Mouse (Mus musculus) cerebellum, adult 2 months (tissue): Measurements from ENCODE around the gene Aff3. TPM values are rescaled to one million over a fixed set of nuclear protein-coding genes. Genes with fewer than 3 reads are reported as not detected.

Experiments used
- DNase-seq, 2 experiments: peaks; one replicate each; pipeline ENCODE4 v3.0.0; 2021
- H3K27ac ChIP-seq: fragments of 200-500 bp; 2 replicates; pipeline ENCODE4 v1.5.1; 2012; ENCODE audit warnings: low read length, control low read depth, inconsistent platforms; ENCODE audit not compliant: insufficient read depth
- H3K27me3 ChIP-seq: fragments of 200-500 bp; 2 replicates; pipeline ENCODE4 v1.6.1; 2012; ENCODE audit warnings: inconsistent platforms, mild to moderate bottlenecking, low read length, moderate library complexity; ENCODE audit not compliant: control insufficient read depth, insufficient read depth
- H3K4me1 ChIP-seq: fragments of 200-500 bp; 2 replicates; pipeline ENCODE4 v1.6.1; 2011; ENCODE audit warnings: low read length; ENCODE audit not compliant: control insufficient read depth, insufficient read depth
- H3K4me3 ChIP-seq: fragments of 200-500 bp; replicated peaks from 2 replicates; pipeline ENCODE3; 2011; ENCODE audit warnings: mild to moderate bottlenecking, low read depth, low read length, control low read depth; ENCODE audit not compliant: insufficient read depth
- CTCF ChIP-seq: fragments of 200-500 bp; IDR thresholded peaks from 2 replicates; pipeline ENCODE4 v1.5.1; 2011; ENCODE audit warnings: low read depth, mild to moderate bottlenecking, control low read depth, low read length, moderate library complexity, borderline replicate concordance; ENCODE audit not compliant: insufficient read depth
- POLR2A ChIP-seq: fragments of 200-500 bp; IDR thresholded peaks from 2 replicates; pipeline ENCODE4 v1.6.1; 2011; ENCODE audit warnings: low read length, control low read depth, borderline replicate concordance; ENCODE audit not compliant: insufficient read depth
- WGBS: fragments of 180-500 bp; shearing (Covaris S2); methylation state at CpG from one replicate; pipeline ENCODE4 v1.1.7; 2018; 5-methylcytosine and 5-hydroxymethylcytosine counted together
- polyA plus RNA-seq: library from polyadenylated mRNA; depleted of rRNA; stranded (reverse); fragments of >200 nt; gene quantifications from 2 replicates; pipeline ENCODE4 v1.2.3, GENCODE M21; 2012

Gene Aff3
- polyA plus RNA-seq, 1 experiment, result 19.8 TPM

DNA sequence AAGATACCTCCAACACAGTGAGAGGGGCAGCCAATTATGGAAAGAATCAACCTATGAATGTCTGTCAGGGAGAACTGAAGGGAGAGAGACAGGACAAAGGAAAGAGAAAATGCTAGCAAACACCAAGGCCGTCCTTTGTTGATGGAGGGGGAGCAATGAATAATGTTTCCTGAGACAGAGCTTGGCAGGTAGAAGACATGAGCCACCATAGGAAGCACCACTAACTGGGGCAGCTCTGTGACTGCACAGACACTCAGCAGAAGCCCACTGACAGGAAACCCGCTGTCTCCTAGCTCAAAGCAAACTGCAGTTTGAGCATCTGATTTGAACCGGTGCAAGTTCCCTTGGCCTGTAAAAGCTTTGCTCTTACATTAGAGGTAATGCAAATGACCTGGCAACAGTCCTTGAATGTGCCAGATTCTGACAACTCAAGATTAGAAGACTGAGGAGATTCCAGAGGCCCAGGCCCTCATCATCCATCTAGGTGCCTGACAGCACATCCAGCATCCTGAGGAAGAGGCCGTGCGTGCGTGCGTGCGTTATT is 176.0 kb downstream of the Aff3 start:
- H3K27me3 ChIP-seq, result no peaks in the 10 kb centered on the region
- no peak for DNase-seq
- no peak overlapping the region for H3K4me3 ChIP-seq
- H3K27ac ChIP-seq, result no peak overlapping the region
- no peak for TF ChIP-seq POLR2A
- TF ChIP-seq CTCF, result no peak
- H3K4me1 ChIP-seq, result peaks cover 5% of the 10 kb centered on the region; the same call in 1 of the 2 replicates
- WGBS, result 86% methylated on average over 8 of the region's 8 CpGs

DNA sequence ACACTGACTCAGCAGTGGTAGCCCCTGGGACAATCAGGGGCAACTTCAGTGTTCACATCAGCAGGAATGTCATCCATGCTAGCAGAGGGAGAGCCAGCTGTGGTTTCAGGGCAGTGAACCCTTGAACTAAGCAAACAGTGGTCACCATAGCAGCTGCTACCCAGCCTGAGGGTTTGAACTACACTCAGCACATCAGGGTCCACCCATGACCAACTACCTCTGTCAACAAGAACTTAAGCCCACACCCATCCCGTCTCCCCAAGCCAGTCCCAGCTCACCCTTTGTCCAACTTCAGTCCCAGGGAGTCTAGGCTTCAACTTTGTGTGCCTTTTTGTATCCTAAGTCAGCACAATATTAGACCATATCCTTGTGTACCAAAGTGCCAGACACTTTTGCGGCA is 176.9 kb downstream of the Aff3 start:
- Histone ChIP-seq H3K27ac (no peak overlapping the region), H3K4me1 (peaks cover 5% of the 10 kb centered on the region; the same call in 1 of the 2 replicates), H3K4me3 (no peak overlapping the region), H3K27me3 (no peaks in the 10 kb centered on the region)
- no peak for DNase-seq
- TF ChIP-seq POLR2A, result no peak
- TF ChIP-seq CTCF, result no peak
- WGBS, result 100% methylated on average over 2 of the region's 2 CpGs

DNA sequence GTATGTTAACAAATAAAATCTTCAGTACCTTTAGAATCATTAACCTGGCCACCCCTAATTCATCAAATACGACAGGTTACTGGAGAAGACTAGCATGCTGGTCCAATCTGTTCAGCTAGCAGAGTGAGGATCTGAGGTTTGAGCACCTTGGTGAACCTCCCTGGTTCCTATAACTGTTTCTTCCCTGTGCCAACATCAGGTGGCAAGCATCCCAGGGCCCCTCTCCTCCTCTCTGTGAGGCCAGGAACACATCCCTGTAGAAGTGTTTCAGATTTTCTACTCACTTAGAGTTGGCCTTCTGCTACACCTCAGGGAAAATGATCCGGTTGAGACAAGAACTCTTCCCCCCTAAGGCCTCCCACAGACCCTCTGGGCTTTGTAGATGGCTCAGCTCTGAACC is 181.6 kb downstream of the Aff3 start:
- TF ChIP-seq CTCF (no peak), POLR2A (no peak)
- H3K4me1 ChIP-seq, result peaks cover 6% of the 10 kb centered on the region; the same call in 1 of the 2 replicates
- WGBS, result 41% methylated on average over 2 of the region's 2 CpGs
- no peak overlapping the region for H3K4me3 ChIP-seq
- no peak overlapping the region for H3K27ac ChIP-seq
- DNase-seq, result peak in 1 of 2 experiments; percentile 17
- no peaks in the 10 kb centered on the region for H3K27me3 ChIP-seq

DNA sequence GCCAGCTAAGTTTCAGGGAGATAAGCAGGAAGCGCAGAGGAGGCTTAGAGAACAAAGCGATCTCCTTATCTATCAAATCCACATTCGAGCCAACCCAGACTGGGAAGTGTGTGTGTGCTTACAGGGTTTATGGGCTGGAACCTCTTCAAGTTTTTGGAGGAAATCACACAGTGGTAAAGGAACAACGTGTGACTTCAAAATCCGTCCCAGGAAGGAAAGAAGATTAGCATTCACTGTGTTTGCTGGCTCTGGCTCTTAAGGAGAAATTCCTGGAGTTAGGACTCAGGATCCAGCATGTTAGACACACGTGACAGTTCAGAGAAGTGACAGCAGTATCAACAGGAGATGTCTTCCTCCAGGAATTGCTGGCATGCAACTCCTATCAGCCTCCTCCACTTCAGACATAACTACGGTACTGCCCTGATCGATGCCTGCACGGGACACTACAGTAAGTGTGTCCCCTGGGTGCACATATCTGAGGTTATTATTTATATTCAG is 186.5 kb downstream of the Aff3 start:
- Histone ChIP-seq H3K4me3 (no peak overlapping the region), H3K27me3 (no peaks in the 10 kb centered on the region), H3K27ac (no peak overlapping the region), H3K4me1 (peaks cover 6% of the 10 kb centered on the region; the same call in 1 of the 2 replicates)
- WGBS, result 55% methylated on average over 9 of the region's 9 CpGs
- no peak for TF ChIP-seq POLR2A
- no peak for TF ChIP-seq CTCF
- DNase-seq, result no peak

DNA sequence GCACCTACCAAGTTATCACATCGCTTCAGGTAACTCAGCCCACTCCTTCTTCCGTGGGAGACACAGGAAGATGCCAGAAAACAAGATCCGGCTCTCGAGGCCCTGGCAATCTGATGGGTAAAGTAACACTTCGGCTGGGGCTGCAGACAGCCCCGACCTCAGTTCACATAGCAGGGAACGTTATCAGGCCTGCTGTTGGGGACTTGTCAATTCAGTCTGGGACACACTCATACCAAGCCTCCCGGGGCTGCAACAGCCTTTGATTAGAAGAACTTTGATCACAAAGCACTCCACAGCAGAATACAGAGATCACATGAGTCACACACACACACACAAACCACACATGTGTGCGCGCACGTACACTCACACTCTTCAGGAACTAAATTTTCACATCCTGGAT is 193.9 kb downstream of the Aff3 start:
- no peaks in the 10 kb centered on the region for H3K27me3 ChIP-seq
- H3K4me1 ChIP-seq, result no peaks in the 10 kb centered on the region
- H3K27ac ChIP-seq, result no peak overlapping the region
- DNase-seq, result no peak
- TF ChIP-seq POLR2A, result no peak
- TF ChIP-seq CTCF, result no peak
- 81% methylated on average over 11 of the region's 11 CpGs for WGBS
- no peak overlapping the region for H3K4me3 ChIP-seq

DNA sequence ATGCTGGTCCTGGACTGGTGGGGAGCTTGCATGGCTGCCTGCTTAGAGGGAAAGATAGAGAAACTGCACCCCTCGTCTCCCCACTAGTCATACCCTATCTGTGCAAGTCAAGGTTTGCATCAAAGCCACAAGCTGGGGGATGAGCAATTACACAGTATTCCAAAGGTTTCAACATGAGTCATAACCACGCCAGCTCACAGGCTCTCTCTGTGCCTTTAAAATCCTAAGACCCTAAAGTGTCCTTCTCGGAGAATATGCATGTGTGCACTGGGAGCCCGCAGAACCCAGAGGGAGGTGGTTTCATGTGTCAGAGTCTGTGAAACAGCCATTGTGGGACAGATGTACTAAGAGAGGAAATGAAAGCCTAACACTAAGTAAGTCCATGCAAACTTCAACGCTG is 194.6 kb downstream of the Aff3 start:
- no peak overlapping the region for H3K4me3 ChIP-seq
- no peaks in the 10 kb centered on the region for H3K4me1 ChIP-seq
- no peak overlapping the region for H3K27ac ChIP-seq
- no peaks in the 10 kb centered on the region for H3K27me3 ChIP-seq
- 79% methylated on average over 5 of the region's 5 CpGs for WGBS
- DNase-seq, result no peak
- TF ChIP-seq POLR2A, result no peak
- TF ChIP-seq CTCF, result no peak

DNA sequence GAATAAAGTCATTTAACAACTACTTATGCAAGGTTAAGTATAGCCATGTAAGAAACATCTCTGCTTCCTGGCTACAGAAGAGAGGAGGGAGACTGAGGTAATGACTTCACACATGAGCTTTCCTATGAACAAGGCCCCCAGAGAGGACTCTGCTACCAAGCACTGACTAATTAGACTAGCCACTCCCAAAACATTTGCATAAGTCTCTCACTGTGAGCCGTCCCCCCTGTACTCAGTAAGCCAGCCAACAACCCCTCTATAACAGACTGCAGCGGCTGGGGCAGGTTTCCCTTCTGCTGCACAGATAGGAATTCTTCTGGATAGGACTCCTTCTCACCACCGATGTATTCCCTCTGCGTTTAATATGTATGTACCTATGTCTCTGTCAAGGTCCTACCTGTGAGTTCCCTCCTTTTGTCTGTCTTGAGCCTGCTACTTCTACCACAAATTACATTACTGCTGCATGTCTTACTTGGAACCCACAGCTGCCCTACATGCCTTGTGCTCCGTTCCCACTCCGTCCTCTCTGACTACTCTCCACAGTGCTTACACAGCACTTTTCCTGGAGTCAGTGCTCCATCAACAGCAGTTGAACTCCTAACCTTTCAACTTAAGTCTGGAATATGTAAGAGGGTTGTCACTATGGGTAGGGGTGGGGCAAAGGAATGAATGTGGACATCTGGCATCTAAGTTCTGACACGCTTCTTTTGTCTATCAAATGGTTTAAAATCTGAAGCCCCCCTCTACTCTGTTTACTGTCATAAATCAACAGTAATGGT is 197.3 kb downstream of the Aff3 start:
- no peaks in the 10 kb centered on the region for H3K4me1 ChIP-seq
- H3K4me3 ChIP-seq, result no peak overlapping the region
- no peaks in the 10 kb centered on the region for H3K27me3 ChIP-seq
- TF ChIP-seq POLR2A (no peak), CTCF (no peak)
- no peak overlapping the region for H3K27ac ChIP-seq
- 61% methylated on average over 7 of the region's 7 CpGs for WGBS
- no peak for DNase-seq
